Mouse (Mus musculus): ENCODE results near the gene Efr3b. TPM values are rescaled to one million over a fixed set of nuclear protein-coding genes. Genes with fewer than 3 reads are reported as not detected.

The Efr3b gene
- 159 and 174 TPM in 2 replicates for total RNA-seq (2014; rRNA removed)
- polyA plus RNA-seq (2015; fragmentation: Nextera tagmentation; extraction: Ambion mirVana): 26.1 and 29.0 TPM in 2 replicates

- H3K9me3 ChIP-seq (ENCODE audit: low read length): no peaks in the 10 kb centered on the region
- H3K36me3 ChIP-seq (ENCODE audit: insufficient read depth, low read length): no peaks in the 10 kb centered on the region
- DNase-seq (ENCODE audit: low spot score) (peak; percentile 94), ATAC-seq (peak; percentile 93)
- peak within 1 kb of the TSS; percentile 85 for H3K27ac ChIP-seq
- peaks cover 16% of the 10 kb centered on the region for H3K4me1 ChIP-seq (ENCODE audit: insufficient read depth, low read length)
- under 1% methylated on average over 72 of the region's 78 CpGs for WGBS
- no peaks in the 10 kb centered on the region for H3K27me3 ChIP-seq (ENCODE audit: insufficient read depth, low read length)
- peak within 1 kb of the TSS; percentile 91 for H3K4me3 ChIP-seq (ENCODE audit: low read length)
- peak; percentile 30 for TF ChIP-seq CTCF (IDR thresholded peaks at IDR 0.05; ENCODE audit: low read depth)
- peak within 1 kb of the TSS; percentile 89 for H3K9ac ChIP-seq (replicated peaks; ENCODE audit: low read length)
- peak within 1 kb of the TSS; percentile 79 for H3K4me2 ChIP-seq (ENCODE audit: low read depth, low read length)
Observed at GRCm38 (mm10) chr12:4038061-4039041, at the start of gene Efr3b. Efr3b (minus strand) TSS chr12:4038915.

GRCm38 (mm10) chr12:4083441-4083840 lies 44.7 kb upstream of the Efr3b start:
- Histone ChIP-seq H3K9ac (replicated peaks; ENCODE audit: low read length) (peak overlapping the region; percentile 67; the same call in 1 of the 2 replicates), H3K9me3 (ENCODE audit: low read length) (no peaks in the 10 kb centered on the region), H3K36me3 (ENCODE audit: insufficient read depth, low read length) (peaks cover 25% of the 10 kb centered on the region), H3K4me1 (ENCODE audit: insufficient read depth, low read length) (0 out of 2 replicates have a peak, but pooled peaks cover 4% of the 10 kb centered on the region), H3K27ac (peak overlapping the region; percentile 98; the same call in 1 of the 2 replicates), H3K4me3 (ENCODE audit: low read length) (peak overlapping the region; percentile 53), H3K27me3 (ENCODE audit: insufficient read depth, low read length) (no peaks in the 10 kb centered on the region), H3K4me2 (ENCODE audit: low read depth, low read length) (peak overlapping the region; percentile 67)
- no peak for ATAC-seq
- TF ChIP-seq CTCF (IDR thresholded peaks at IDR 0.05; ENCODE audit: low read depth): no peak
- DNase-seq (ENCODE audit: low spot score): no peak
- 46% methylated on average over 8 of the region's 8 CpGs for WGBS

GRCm38 (mm10) chr12:4082132-4083001 lies 43.7 kb upstream of the Efr3b start, which contains the start of gene Dnajc27:
Dnajc27 (plus strand) TSS chr12:4082583.
- Histone ChIP-seq H3K36me3 (ENCODE audit: insufficient read depth, low read length) (peaks cover 16% of the 10 kb centered on the region), H3K27me3 (ENCODE audit: insufficient read depth, low read length) (no peaks in the 10 kb centered on the region), H3K4me1 (ENCODE audit: insufficient read depth, low read length) (0 out of 2 replicates have a peak, but pooled peaks cover 4% of the 10 kb centered on the region), H3K4me2 (ENCODE audit: low read depth, low read length) (peak within 1 kb of the TSS; percentile 67), H3K9ac (replicated peaks; ENCODE audit: low read length) (peak within 1 kb of the TSS; percentile 67), H3K9me3 (ENCODE audit: low read length) (no peaks in the 10 kb centered on the region), H3K4me3 (ENCODE audit: low read length) (peak within 1 kb of the TSS; percentile 53), H3K27ac (peak within 1 kb of the TSS; percentile 98)
- WGBS: 4% methylated on average over 58 of the region's 59 CpGs
- ATAC-seq: peak; percentile 97
- DNase-seq (ENCODE audit: low spot score): peak; percentile 97
- TF ChIP-seq CTCF (IDR thresholded peaks at IDR 0.05; ENCODE audit: low read depth): no peak

- Histone ChIP-seq H3K9ac (replicated peaks; ENCODE audit: low read length) (no peak overlapping the region), H3K9me3 (ENCODE audit: low read length) (no peaks in the 10 kb centered on the region), H3K4me2 (ENCODE audit: low read depth, low read length) (no peak overlapping the region), H3K4me3 (ENCODE audit: low read length) (no peak overlapping the region), H3K36me3 (ENCODE audit: insufficient read depth, low read length) (no peaks in the 10 kb centered on the region), H3K27me3 (ENCODE audit: insufficient read depth, low read length) (no peaks in the 10 kb centered on the region), H3K4me1 (ENCODE audit: insufficient read depth, low read length) (0 out of 2 replicates have a peak, but pooled peaks cover 4% of the 10 kb centered on the region), H3K27ac (no peak overlapping the region)
- TF ChIP-seq CTCF (IDR thresholded peaks at IDR 0.05; ENCODE audit: low read depth): peak; percentile 92
- WGBS: 2% methylated on average over 2 of the region's 2 CpGs
- DNase-seq (ENCODE audit: low spot score) (peak; percentile 88), ATAC-seq (no peak)
Observed at GRCm38 (mm10) chr12:4080311-4080710, 41.6 kb upstream of the Efr3b start.

- WGBS: 62% methylated on average over 1 of the region's 1 CpGs
- Histone ChIP-seq H3K4me1 (ENCODE audit: insufficient read depth, low read length) (0 out of 2 replicates have a peak, but pooled peaks cover 4% of the 10 kb centered on the region), H3K27me3 (ENCODE audit: insufficient read depth, low read length) (no peaks in the 10 kb centered on the region), H3K4me3 (ENCODE audit: low read length) (no peak overlapping the region), H3K9me3 (ENCODE audit: low read length) (no peaks in the 10 kb centered on the region), H3K4me2 (ENCODE audit: low read depth, low read length) (no peak overlapping the region), H3K9ac (replicated peaks; ENCODE audit: low read length) (no peak overlapping the region), H3K27ac (no peak overlapping the region), H3K36me3 (ENCODE audit: insufficient read depth, low read length) (no peaks in the 10 kb centered on the region)
- ATAC-seq: no peak
- DNase-seq (ENCODE audit: low spot score): no peak
- TF ChIP-seq CTCF (IDR thresholded peaks at IDR 0.05; ENCODE audit: low read depth): no peak
Observed at GRCm38 (mm10) chr12:4078069-4078468, 39.4 kb upstream of the Efr3b start.

GRCm38 (mm10) chr12:4076383-4076782 lies 37.7 kb upstream of the Efr3b start:
- ATAC-seq (no peak), DNase-seq (ENCODE audit: low spot score) (no peak)
- Histone ChIP-seq H3K9ac (replicated peaks; ENCODE audit: low read length) (no peak overlapping the region), H3K27ac (no peak overlapping the region), H3K4me3 (ENCODE audit: low read length) (no peak overlapping the region), H3K9me3 (ENCODE audit: low read length) (no peaks in the 10 kb centered on the region), H3K27me3 (ENCODE audit: insufficient read depth, low read length) (no peaks in the 10 kb centered on the region), H3K36me3 (ENCODE audit: insufficient read depth, low read length) (no peaks in the 10 kb centered on the region), H3K4me2 (ENCODE audit: low read depth, low read length) (no peak overlapping the region), H3K4me1 (ENCODE audit: insufficient read depth, low read length) (no peaks in the 10 kb centered on the region)
- TF ChIP-seq CTCF (IDR thresholded peaks at IDR 0.05; ENCODE audit: low read depth): no peak
